Mouse (Mus musculus): Measurements from ENCODE around the gene Lcor.

- TF ChIP-seq CTCF (IDR thresholded peaks at IDR 0.05; ENCODE audit: extremely low read depth, insufficient read depth, insufficient read length, insufficient replicate concordance) (no peak), POLR2A (IDR thresholded peaks at IDR 0.05; ENCODE audit: low read depth, low read length) (no peak)
Observed at GRCm38 (mm10) chr19:41476530-41477249, 5.7 kb upstream of the Lcor start.
